Mouse (Mus musculus): Measurements from ENCODE around the gene Spryd3.

Gene Spryd3

GRCm38 (mm10) chr15:102147674-102148402 lies 11.8 kb upstream of the Spryd3 start:
- DNase-seq (ENCODE audit: low read depth, low spot score) = no peak

- DNase-seq (ENCODE audit: low read depth, low spot score) = no peak
These were observed 10.8 kb upstream of the Spryd3 start for GRCm38 (mm10) chr15:102146882-102147281.

GRCm38 (mm10) chr15:102146089-102146488 lies 10.1 kb upstream of the Spryd3 start:
- DNase-seq (ENCODE audit: low read depth, low spot score) = no peak

GRCm38 (mm10) chr15:102145330-102145729 lies 9.3 kb upstream of the Spryd3 start:
- DNase-seq (ENCODE audit: low read depth, low spot score) = no peak

- DNase-seq (ENCODE audit: low read depth, low spot score) = no peak
These were observed 8.7 kb upstream of the Spryd3 start for GRCm38 (mm10) chr15:102144726-102145125.

- DNase-seq (ENCODE audit: low read depth, low spot score) = no peak
These were observed 8.3 kb upstream of the Spryd3 start, which contains the start of gene Igfbp6 for GRCm38 (mm10) chr15:102144274-102144711. Igfbp6 (plus strand) TSS chr15:102144362.

- DNase-seq (ENCODE audit: low read depth, low spot score) = no peak
These were observed 7.2 kb upstream of the Spryd3 start for GRCm38 (mm10) chr15:102142914-102143912.

- no peak for DNase-seq (ENCODE audit: low read depth, low spot score)
These were observed 5.1 kb upstream of the Spryd3 start for GRCm38 (mm10) chr15:102141120-102141519.

- no peak for DNase-seq (ENCODE audit: low read depth, low spot score)
These were observed 409 bp downstream of the Spryd3 start for GRCm38 (mm10) chr15:102135522-102136128.

GRCm38 (mm10) chr15:102134709-102135108 lies 1.3 kb downstream of the Spryd3 start:
- DNase-seq (ENCODE audit: low read depth, low spot score) = no peak

- DNase-seq (ENCODE audit: low read depth, low spot score) = no peak
These were observed 2.7 kb downstream of the Spryd3 start for GRCm38 (mm10) chr15:102133314-102133713.

- DNase-seq (ENCODE audit: low read depth, low spot score) = no peak
These were observed 9.7 kb downstream of the Spryd3 start for GRCm38 (mm10) chr15:102126303-102126702.

GRCm38 (mm10) chr15:102120530-102120929 lies 15.5 kb downstream of the Spryd3 start:
- no peak for DNase-seq (ENCODE audit: low read depth, low spot score)

GRCm38 (mm10) chr15:102119831-102120170 lies 16.2 kb downstream of the Spryd3 start:
- DNase-seq (ENCODE audit: low read depth, low spot score) = no peak

GRCm38 (mm10) chr15:102119121-102119830 lies 16.8 kb downstream of the Spryd3 start:
- DNase-seq (ENCODE audit: low read depth, low spot score) = no peak

- DNase-seq (ENCODE audit: low read depth, low spot score) = no peak
These were observed 17.4 kb downstream of the Spryd3 start for GRCm38 (mm10) chr15:102118591-102118990.

- no peak for DNase-seq (ENCODE audit: low read depth, low spot score)
These were observed 18.3 kb downstream of the Spryd3 start for GRCm38 (mm10) chr15:102117461-102118443.

GRCm38 (mm10) chr15:102116753-102117415 lies 19.1 kb downstream of the Spryd3 start:
- DNase-seq (ENCODE audit: low read depth, low spot score) = no peak

GRCm38 (mm10) chr15:102115731-102116231 lies 20.3 kb downstream of the Spryd3 start:
- no peak for DNase-seq (ENCODE audit: low read depth, low spot score)
